Mouse (Mus musculus) heart, adult 11 months (tissue): Measurements from ENCODE around the gene Zfp595.
"Not testable (repeated sequence)": the region's sequence is repeated elsewhere in the genome, so short reads cannot be mapped to it uniquely, and the experiment has no call there.

Experiments
- DNase-seq: peaks from one replicate; pipeline ENCODE4 v3.0.0; 2022

Zfp595 gene

DNA sequence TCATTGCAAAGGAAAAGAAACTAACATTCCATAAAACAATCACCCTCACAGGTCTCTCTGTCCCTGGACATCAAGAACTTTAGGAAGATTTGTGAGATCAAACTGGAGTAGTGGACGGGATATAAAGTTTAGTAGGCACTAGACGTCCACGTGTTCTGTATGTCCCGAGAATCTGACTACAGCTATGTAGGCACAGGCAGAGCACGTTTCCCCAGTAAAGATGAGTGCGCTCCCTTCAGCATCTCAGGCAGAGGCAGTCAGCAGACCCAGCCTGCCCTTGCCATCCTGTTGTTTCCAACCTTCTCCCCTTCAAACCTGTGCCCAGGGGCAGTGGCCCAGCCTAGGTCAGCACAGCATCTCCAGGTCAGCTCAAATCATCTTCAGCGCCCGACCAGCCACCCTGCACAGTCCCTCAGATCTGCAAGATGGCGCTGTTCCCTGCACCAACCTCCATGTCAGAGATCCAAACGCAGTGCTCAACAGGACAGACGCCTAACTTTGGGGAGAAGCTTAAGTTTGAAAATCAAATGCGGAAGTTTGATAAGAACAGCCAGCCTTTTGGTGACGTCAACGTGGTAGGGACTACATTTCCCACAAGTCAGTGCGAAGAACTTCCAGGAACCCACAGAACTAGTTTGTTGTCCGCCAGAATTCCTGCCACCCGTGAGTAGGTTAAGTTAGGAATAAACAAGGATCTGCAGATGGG, at the start of gene Zfp595:
Gene Zfp595 (minus strand): TSS at position 552 of the 706 bp plus-strand sequence.
- peak; percentile 99 for DNase-seq

DNA sequence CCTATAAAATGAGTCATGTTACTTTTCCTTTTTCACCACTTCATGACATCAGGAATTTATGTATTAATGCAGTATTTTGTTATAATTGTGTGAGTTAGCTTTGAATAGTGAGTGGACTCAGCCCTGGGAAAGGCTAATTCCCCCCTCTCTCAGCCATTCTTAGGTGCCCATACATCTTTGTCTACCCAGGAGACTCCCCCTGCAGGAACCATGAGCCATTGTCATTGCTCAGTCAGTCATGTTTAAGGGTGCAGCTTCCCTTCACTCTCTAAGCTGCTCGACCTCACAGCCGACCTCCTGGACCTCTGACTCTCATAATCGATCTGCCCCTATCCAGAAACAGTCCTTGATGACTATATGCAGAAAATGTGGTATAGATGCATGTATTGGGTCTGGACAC, 43.9 kb upstream of the Zfp595 start:
- not testable (repeated sequence) for DNase-seq

DNA sequence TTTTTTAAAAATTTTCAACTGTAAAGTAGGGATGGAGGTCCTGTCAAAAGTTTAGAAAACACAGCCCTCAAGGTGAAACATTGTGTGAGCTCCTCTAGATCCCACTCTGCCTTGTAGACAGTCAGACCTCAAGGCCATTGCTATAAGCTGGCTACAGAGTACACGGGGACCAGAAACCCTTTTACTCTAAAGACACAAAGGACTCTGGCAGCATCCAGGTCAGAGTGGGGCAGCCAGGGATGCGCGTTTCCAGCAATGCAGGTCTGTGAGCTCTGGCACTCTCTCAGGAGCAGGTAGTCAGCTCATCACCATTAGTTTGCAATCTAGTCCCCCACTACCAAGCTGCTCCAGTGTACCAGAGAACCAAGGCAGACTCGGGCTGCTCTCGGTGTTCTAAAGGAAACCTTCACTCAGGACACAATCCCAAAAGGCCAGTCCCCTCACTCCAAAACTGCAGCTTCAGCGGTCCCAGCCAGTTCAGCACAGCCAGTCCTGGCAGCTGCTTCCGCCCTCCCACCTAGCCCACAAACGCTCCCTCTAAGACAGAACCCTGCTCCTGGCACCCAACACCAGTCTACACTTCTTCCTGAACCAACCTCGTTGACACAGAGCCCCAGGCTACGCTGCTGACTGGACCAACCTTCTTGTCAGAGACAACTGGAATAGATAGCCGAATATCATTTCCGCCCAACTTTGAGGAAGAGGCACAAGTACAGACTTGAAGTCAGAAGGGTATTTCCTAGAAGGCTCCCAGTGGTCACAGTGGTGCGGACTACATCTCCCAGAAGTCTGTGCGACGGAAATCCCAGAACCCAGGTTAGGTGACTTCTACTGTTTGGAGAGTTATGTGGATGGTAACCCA, 42.9 kb upstream of the Zfp595 start, which contains the start of the genes Gm28041 and Zfp456:
Gene Gm28041 (minus strand): TSS at position 684 of the 862 bp plus-strand sequence.
Gene Zfp456 (minus strand): TSS at position 761 of the 862 bp plus-strand sequence.
- DNase-seq: peak; percentile 98

DNA sequence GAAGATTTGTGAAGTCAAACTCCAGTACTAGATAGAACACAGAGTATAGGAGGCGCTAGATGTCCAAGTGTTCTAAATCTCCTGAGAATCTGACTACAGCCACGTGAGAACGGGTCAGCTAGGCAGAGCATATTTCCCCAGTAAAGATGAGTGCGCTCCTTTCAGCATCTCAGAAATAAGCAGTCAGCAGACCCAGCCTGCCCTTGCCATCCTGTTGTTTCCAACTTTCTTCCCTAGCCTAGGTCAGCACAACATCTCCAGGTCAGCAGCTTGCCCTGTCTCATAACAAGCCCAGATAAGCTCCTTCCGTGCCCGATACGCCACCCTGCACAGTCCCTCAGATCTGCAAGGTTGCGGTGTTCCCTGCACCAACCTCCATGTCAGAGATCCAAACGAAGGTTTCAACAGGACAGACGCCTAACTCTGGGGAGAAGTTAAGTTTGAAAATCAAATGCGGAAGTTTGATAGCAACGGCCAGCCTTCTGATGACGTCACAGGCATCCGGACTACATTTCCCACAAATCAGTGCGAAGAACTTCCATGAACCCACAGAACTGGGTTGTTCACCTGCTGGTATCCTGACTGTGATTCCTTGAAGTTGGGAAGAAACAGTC, 27.9 kb upstream of the Zfp595 start, which contains the start of the genes Gm28044 and Zfp953:
Gene Gm28044 (minus strand): TSS at position 406 of the 614 bp plus-strand sequence.
Gene Zfp953 (minus strand): TSS at position 475 of the 614 bp plus-strand sequence.
- DNase-seq: peak; percentile 98

DNA sequence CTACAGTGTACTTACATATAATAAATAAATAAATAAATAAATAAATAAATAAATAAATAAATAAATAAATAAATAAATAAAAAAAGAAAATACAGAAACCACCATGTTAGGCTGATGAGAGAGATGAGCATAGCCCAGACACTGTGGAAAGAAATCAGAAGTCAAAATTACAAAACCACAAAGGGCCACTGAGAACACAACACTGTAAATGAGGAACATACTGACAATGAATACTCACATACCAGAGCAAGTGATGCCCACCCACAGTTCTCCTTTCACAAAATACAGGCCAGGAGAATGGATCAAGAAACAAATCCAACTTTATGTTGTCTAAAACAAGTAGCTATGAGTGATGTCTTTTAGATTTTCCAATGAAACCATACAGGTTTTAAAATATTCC, 19.5 kb upstream of the Zfp595 start:
- DNase-seq: no peak

DNA sequence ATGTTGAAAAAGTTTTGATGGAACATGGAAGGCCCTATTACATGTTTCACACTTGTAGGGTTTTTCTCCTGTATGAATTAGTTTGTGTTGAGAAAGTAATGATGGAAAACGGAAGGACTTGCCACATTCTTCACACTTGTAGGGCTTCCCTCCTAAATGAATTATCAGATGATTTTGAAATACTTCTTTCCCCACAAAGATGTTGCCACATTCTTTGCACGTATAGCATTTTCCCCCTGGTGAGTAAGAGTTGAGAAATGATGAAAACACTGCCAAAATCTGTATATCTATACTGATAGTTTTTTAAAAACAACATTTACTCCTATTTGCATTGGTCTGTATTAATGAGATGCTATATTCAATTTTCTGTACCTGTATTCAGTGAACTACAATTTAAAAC, 11.1 kb upstream of the Zfp595 start:
- no peak for DNase-seq

DNA sequence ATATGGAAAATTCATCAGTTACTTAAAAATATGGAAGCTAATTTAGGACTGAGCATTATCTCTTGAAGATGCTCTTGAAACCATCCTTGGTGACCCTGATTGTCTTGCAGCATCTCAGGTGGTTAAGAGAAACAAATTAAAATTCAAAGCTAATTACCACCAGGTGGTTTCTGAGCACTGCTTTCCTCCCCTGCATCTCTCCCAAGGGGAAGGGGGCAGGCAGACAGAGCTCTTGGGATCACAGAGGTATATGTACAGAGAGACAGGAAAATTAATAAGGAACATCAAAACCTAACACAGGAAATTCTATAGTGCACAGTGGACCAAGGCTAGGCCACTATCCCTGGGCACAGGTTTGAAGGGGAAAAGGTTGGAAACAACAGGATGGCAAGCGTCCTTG, 507 bp upstream of the Zfp595 start:
- DNase-seq: no peak

DNA sequence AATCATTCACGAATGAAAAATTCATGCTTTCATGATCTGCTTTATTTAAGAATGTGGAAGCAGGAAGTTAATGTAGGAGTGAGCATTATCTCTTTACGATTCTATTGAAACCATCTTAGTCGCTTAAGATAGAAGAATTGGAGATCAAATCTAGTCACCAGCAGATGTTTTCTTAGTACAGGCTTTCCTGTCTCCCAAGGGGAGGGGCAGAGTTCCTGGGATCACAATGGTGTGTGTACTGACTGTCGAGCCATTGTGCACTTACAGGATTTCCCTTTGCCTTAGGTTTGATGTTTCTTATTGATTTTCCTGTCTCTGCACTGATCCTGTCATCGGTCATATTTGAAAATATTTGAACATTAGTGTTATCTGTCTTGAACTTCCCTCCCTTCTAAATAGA, 25.7 kb downstream of the Zfp595 start:
- no peak for DNase-seq

DNA sequence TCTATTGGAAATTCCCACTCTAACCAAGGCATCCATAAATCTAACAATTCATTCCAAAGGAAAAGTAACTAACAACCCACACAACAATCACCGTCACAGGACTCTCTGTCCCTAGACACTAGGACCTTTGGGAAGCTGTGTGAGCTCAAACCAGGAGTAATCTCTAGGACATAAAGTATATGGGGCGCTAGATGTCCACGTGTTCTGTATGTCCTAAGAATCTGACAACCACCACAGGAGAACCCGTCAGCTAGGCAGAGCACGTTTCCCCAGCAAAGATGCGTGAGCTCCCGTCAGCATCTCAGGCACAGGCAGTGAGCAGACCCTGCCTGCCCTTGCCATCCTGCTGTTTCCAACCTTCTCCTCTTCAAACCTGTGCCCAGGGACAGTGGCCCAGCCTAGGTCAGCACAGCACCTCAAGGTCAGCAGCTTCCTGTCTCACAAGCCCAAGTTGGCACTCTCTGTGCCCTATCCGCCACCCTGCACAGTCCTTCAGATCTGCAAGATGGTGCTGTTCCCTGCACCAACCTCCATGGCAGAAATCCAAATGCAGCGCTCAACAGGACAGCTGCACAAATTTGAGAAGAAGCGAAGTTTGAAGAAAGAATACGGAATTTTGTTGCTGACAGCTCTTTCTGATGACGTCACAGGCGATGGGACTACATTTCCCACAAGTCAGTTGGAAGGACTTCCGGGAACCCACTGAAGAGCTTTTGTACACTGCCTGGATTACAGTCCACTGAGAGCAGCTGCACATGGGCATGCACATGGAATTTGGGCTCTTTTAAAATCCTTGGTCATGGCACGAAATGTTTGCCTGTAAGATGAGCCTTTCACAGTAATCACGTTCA, 26.3 kb downstream of the Zfp595 start, which contains the start of gene Zfp457:
Gene Zfp457 (minus strand): TSS at position 664 of the 851 bp plus-strand sequence.
- peak; percentile 99 for DNase-seq

DNA sequence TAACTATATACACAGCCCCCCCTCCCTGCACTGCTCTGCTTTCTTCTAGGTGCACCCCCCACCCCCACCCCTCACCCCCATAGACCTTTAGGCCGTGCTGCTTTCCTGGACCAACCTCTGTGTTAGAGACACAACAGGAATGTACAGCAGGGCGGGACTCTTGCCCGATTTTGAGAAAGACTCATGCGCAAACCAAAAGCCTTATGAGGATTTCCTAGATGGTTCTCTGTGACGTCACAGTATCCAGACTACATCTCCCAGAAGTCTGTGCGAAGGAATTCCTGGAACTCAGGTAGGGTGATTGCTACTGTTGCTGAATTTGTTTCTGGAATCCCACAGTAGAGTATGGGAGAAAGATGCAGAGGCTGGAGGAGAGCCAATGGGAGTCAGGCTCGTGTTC, 54.1 kb downstream of the Zfp595 start, which contains the start of gene Zfp458:
Gene Zfp458 (minus strand): TSS at position 153 of the 400 bp plus-strand sequence.
- no peak for DNase-seq

DNA sequence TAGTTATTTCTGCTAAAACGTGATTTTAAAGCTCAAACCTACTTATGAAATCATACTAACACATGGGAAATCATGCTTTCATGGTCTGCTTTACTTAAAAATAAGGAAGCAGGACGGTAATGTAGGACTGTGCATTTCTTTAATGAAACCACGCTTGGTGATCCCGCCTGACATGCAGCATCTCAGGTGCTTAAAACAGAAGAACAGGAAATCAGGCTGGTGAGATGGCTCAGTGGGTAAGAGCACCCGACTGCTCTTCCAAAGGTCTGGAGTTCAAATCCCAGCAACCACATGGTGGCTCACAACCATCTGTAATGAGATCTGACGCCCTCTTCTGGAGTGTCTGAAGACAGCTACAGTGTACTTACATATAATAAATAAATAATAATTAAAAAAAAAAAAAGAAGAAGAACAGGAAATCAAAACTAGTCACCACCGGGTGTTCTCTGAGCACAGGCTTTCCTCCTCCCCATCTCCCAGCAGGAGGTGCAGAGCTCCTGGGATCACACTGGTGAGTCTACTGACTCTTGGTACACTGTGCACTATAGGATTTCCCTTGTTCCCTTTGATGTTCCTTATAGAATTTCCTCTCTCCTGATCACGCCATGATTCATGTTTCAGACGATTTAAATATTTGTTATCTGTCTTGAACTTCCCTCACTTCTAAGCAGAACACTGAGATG, 62.8 kb downstream of the Zfp595 start:
- not testable (repeated sequence) for DNase-seq

DNA sequence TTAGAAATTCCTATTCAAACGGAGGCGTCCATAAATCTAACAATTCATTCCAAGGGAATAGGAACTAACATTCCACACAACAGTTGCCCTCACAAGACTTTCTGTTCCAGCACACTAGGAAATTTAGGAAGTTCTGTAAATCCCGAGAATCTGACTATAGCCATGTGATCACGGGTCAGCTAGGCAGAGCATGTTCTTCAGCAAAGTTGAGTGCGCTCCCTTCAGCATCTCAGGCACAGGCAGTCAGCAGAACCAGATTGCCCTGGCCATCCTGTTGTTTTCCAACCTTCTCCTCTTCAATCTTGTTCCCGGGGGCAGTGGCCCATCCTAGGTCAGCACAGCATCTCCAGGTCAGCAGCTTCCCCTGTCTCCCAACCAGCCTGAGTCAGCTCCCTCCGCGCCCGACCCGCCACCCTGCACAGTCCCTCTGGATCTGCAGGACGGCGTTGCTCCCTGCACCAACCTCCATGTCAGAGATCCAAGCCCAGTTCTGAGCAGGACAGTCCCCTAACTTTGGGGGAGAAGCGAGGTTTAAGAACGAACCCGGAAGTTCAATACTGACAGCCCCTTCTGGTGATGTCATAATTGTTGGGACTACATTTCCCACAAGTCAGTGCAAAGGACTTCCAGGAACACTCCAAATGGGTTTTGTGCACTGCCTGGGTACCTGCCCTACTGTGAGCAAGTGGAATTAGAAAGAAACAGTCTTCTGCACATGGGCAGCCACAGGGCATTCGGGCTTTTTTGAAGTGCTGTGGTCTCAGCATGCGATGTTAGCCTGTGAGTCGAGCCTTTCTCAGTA, 63.6 kb downstream of the Zfp595 start:
- DNase-seq: peak; percentile 98
